Mouse (Mus musculus) stomach, postnatal 0 days (tissue): ENCODE data around the gene Phf20.

ENCODE experiments used
- CTCF ChIP-seq: IDR thresholded peaks from 2 replicates; pipeline ENCODE4 v1.5.1; 2016; ENCODE audit warnings: antibody characterized with exemption, low read depth, mild to moderate bottlenecking, moderate library complexity
- EP300 ChIP-seq: optimal IDR thresholded peaks from 2 replicates; pipeline ENCODE3; 2016; ENCODE audit warnings: antibody characterized with exemption

- TF ChIP-seq CTCF (no peak), EP300 (no peak)
Measured at GRCm38 (mm10) chr2:156192068-156192467, 4.2 kb upstream of the Phf20 start.
